Mouse (Mus musculus) kidney, adult 2 months (tissue): ENCODE results near the gene Il27ra.

ENCODE experiments used
- CTCF ChIP-seq: fragments of 200-500 bp; conservative IDR thresholded peaks from 2 replicates; pipeline ENCODE4 v1.5.1; 2011; ENCODE audit warnings: low read depth, mild to moderate bottlenecking, control low read depth, low read length, moderate library complexity, mixed read lengths; ENCODE audit not compliant: insufficient read depth, insufficient read length
- POLR2A ChIP-seq: fragments of 200-500 bp; IDR thresholded peaks from one replicate; pipeline ENCODE4 v1.6.1; 2011; ENCODE audit warnings: low read depth, low read length, control low read depth

DNA sequence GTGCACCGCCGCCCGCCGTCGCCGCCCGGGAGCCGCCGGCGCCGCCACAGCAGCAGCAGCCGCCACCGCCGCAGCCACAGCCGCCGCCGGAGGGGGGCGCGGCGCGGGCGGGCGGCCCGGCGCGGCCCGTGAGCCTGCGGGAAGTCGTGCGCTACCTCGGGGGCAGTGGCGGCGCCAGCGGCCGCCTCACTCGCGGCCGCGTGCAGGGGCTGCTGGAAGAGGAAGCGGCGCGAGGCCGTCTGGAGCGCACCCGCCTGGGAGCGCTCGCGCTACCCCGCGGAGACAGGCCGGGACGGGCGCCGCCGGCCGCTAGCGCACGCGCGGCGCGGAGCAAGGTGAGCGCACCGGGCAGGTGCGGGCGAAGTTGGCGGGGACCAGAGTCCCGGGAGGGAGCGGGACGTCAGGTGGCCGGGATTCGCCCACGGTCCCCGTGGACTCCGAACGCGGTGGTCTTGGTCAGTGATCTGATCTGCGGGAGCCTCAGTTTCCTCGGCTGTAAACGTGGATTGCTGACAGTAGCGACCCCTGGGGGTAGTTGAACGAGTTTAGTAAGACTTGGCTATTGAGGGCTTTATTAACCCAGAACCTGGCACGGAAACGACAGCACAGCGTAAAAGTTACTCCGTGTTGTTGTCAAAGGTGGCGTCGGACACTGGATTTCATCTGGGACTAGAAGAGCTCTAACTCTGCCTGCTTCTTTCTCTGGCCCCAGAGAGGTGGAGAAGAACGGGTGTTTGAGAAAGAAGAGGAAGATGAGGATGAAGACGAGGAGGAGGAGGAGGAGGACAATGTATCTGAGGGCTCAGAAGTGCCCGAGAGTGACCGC, 43.9 kb downstream of the Il27ra start:
- TF ChIP-seq POLR2A (no peak), CTCF (peak; percentile 49)
